Mouse (Mus musculus) CH12.LX (cell line): ENCODE measurements at regions not wholly inside any gene's neighbourhood (a gene's known extent, or its start where the extent isn't known, plus 50 kb on each side); places are given as distances from the start of the nearest gene placed in this dataset.

Experiments used
- CTCF ChIP-seq, 2 experiments: IDR thresholded peaks in 1 of 2; conservative IDR thresholded peaks in 1 of 2; 2 replicates each; pipeline ENCODE4 v1.5.1; 2011 to 2012; ENCODE audit warnings: low read depth in 2 of 2, low read length in 2 of 2, improper control_type of control experiment in 1 of 2, inconsistent platforms in 1 of 2, mild to moderate bottlenecking in 1 of 2, moderate library complexity in 1 of 2
- EP300 ChIP-seq: IDR thresholded peaks from 2 replicates; pipeline ENCODE4 v1.6.1; 2011; ENCODE audit warnings: low read length, improper control_type of control experiment
- MAZ ChIP-seq: IDR thresholded peaks from 2 replicates; pipeline ENCODE4 v1.6.1; 2012; ENCODE audit warnings: low read depth, mild to moderate bottlenecking, inconsistent platforms, low read length, improper control_type of control experiment, moderate library complexity
- POLR2A ChIP-seq: IDR thresholded peaks from 2 replicates; pipeline ENCODE4 v1.6.1; 2011; ENCODE audit warnings: low read depth, mild to moderate bottlenecking, improper control_type of control experiment, low read length
- RCOR1 ChIP-seq: conservative IDR thresholded peaks from 2 replicates; pipeline ENCODE4 v1.6.1; 2012; ENCODE audit warnings: low read depth, mild to moderate bottlenecking, inconsistent platforms, low read length, improper control_type of control experiment
- TBP ChIP-seq: conservative IDR thresholded peaks from 2 replicates; pipeline ENCODE4 v1.6.1; 2011; ENCODE audit warnings: low read depth, low read length, improper control_type of control experiment
- TCF12 ChIP-seq: IDR thresholded peaks from 2 replicates; pipeline ENCODE4 v1.6.1; 2014; ENCODE audit warnings: low read depth, mild to moderate bottlenecking, inconsistent platforms, low read length, improper control_type of control experiment
- UBTF ChIP-seq: IDR thresholded peaks from 2 replicates; pipeline ENCODE4 v1.6.1; 2012; ENCODE audit warnings: low read depth, mild to moderate bottlenecking, inconsistent platforms, low read length, improper control_type of control experiment, moderate library complexity

DNA sequence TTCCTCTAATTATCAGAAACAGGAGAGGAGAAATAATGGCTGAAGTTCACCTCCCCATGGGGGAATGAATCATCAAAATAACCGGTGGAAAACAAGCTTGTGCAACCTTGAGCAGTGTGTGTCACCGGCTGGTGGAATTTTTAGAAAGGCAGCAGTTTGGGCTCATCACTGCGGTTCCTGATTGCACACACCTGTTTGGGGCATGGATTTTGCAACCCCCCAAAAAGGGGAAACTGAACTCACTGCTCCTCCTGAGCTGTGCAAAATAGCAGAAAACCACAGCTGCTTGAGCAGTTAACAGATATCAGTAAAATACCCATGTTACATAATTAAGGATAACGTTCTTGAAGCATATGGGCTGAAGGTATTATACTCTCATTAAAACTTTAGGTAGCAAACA, 162.3 kb upstream of the Zeb2 start:
- TF ChIP-seq MAZ (0 out of 2 replicates have a peak, but pooled peaks have one; percentile 36), TBP (no peak), EP300 (peak; percentile 93), UBTF (no peak), POLR2A (no peak), RCOR1 (no peak), TCF12 (peak; percentile 91), CTCF (conservative IDR thresholded peaks at IDR 0.05 in 1 of 2, IDR thresholded peaks at IDR 0.05 in 1 of 2; ENCODE audit: low read depth in 2 of 2, low read length in 2 of 2) (no peak)
